Mouse (Mus musculus) telencephalon, adult 2 months (tissue): Measurements from ENCODE around the gene Gm11492.

Experiments used
- DNase-seq: peaks from one replicate; pipeline ENCODE4 v3.0.0-alpha.2; 2011; ENCODE audit warnings: low read depth, low spot score

Gm11492 gene

GRCm38 (mm10) chr11:87566501-87566900 is at the start of gene Gm11492:
Gm11492 (plus strand) TSS chr11:87566653.
- no peak for DNase-seq

GRCm38 (mm10) chr11:87519260-87519659 is 47.2 kb upstream of the Gm11492 start:
- no peak for DNase-seq

- no peak for DNase-seq
Observed at GRCm38 (mm10) chr11:87523466-87523865, 43.0 kb upstream of the Gm11492 start.

GRCm38 (mm10) chr11:87523967-87524366 is 42.5 kb upstream of the Gm11492 start:
- no peak for DNase-seq

GRCm38 (mm10) chr11:87524780-87525179 is 41.7 kb upstream of the Gm11492 start:
- DNase-seq, result no peak

- DNase-seq, result no peak
Observed at GRCm38 (mm10) chr11:87527364-87527763, 39.1 kb upstream of the Gm11492 start.

GRCm38 (mm10) chr11:87527990-87528389 is 38.5 kb upstream of the Gm11492 start:
- no peak for DNase-seq

GRCm38 (mm10) chr11:87531695-87532094 is 34.8 kb upstream of the Gm11492 start:
- DNase-seq, result no peak

GRCm38 (mm10) chr11:87542285-87542684 is 24.2 kb upstream of the Gm11492 start:
- no peak for DNase-seq

GRCm38 (mm10) chr11:87542906-87543305 is 23.5 kb upstream of the Gm11492 start:
- DNase-seq, result no peak

- DNase-seq, result peak; percentile 32
Observed at GRCm38 (mm10) chr11:87553342-87553741, 13.1 kb upstream of the Gm11492 start.

GRCm38 (mm10) chr11:87554386-87554785 is 12.1 kb upstream of the Gm11492 start:
- DNase-seq, result no peak

GRCm38 (mm10) chr11:87555106-87555703 is 11.2 kb upstream of the Gm11492 start:
- no peak for DNase-seq

- no peak for DNase-seq
Observed at GRCm38 (mm10) chr11:87561208-87561607, 5.2 kb upstream of the Gm11492 start.

- DNase-seq, result no peak
Observed at GRCm38 (mm10) chr11:87568255-87568953, 2.0 kb downstream of the Gm11492 start, which contains the start of gene Sept4. Sept4 (plus strand) TSS chr11:87568903.

GRCm38 (mm10) chr11:87570743-87571142 is 4.3 kb downstream of the Gm11492 start:
- DNase-seq, result no peak

- no peak for DNase-seq
Observed at GRCm38 (mm10) chr11:87571361-87571950, 5.0 kb downstream of the Gm11492 start.

GRCm38 (mm10) chr11:87573751-87574150 is 7.3 kb downstream of the Gm11492 start:
- no peak for DNase-seq

- DNase-seq, result no peak
Observed at GRCm38 (mm10) chr11:87574520-87575180, 8.2 kb downstream of the Gm11492 start.

GRCm38 (mm10) chr11:87577601-87578248 is 11.3 kb downstream of the Gm11492 start:
- DNase-seq, result no peak

GRCm38 (mm10) chr11:87578249-87578962 is 12.0 kb downstream of the Gm11492 start:
- DNase-seq, result no peak
